Mouse (Mus musculus): ENCODE results near the gene Tmtc2.

Gene Tmtc2

DNA sequence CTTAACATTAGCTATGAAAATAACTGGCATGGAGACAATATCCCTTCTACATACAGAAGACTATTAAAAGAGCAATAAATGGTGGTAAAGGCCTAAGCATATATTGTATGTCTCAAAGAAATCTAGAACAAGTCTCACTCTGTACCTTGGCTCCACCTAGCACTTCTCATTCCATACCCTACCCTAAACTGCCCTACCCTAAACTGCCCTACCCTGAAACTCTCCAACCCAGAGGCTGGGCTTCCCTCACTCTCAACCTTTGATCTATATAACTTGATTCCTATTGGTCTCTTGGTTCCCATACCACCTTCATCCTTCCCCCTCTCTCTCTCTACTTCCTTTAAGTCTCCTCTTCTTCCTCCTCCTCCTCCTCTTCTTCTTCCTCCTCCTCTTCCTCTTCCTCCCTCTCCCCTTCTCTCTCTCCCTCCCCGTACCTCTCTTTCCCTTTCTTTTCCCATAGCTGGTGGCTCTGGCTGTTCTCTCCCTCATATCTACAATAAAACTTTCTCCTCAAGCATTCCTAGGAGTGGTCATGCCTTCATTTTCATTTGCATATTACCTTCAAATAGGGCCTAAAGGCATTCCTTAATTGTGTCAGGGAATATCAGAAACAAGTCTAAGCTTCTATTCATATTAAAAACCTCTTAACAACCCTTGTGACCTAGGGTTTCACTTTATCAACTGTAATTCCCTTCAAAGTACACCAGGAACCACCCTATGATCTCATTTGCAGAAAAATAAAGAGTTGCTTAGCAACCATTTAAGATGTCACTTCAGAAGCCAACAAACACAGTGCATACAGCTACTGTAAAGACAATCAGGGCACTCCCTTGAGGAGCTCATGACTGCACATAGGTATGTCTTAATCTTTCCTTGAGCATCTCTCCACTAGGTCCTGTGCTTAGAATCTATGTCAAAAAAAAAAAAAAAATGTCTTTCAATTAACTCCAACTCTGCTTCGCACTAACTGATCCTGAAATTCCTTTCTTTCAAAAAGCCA is 29.9 kb downstream of the Tmtc2 start:
- DNase-seq (ENCODE audit: low read depth) = no peak

- no peak for DNase-seq (ENCODE audit: low read depth)
Observed at GRCm38 (mm10) chr10:105542081-105542480, 32.2 kb downstream of the Tmtc2 start.

DNA sequence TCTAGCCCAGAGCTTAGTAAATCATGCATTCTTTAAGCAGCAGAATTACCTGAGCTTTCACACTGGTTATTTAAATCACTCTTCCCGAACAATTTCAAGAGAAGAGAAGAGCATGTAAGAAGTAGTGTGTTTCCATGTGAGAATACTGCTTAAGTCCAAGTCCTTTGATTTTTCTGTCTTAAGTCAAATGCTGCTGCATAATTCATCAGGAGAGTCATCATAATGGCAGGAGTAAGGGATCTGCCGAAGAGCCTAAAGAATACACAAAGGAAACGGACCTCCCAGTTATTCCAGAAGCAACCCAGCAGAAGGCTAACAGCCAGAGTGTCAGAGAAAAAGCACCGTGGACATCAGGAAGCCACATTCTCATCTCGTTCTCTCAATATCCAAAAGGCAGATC is 34.6 kb downstream of the Tmtc2 start:
- no peak for DNase-seq (ENCODE audit: low read depth)

GRCm38 (mm10) chr10:105536910-105537309 is 37.3 kb downstream of the Tmtc2 start:
- no peak for DNase-seq (ENCODE audit: low read depth)

GRCm38 (mm10) chr10:105535848-105536247 is 38.4 kb downstream of the Tmtc2 start:
- no peak for DNase-seq (ENCODE audit: low read depth)

DNA sequence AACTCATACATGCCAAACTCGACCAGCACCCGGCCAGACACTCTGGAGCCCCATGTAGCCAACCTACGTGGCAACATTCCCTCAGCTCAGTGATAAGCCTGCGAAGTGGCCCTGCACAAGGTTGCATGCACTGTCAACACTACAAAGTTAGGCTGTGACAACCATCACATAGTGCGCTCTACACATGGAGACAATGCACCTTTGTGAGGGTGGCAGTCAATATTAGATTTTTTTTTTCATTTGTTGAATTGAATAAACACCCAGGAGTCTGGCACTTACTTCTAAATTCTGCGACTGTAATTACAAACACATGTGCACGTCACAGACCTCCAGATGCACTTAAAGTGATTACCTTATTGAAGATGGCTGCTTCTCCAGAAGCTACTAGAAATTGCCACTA is 41.5 kb downstream of the Tmtc2 start:
- no peak for DNase-seq (ENCODE audit: low read depth)

GRCm38 (mm10) chr10:105532019-105532525 is 42.2 kb downstream of the Tmtc2 start:
- no peak for DNase-seq (ENCODE audit: low read depth)

- DNase-seq (ENCODE audit: low read depth) = no peak
Observed at GRCm38 (mm10) chr10:105531080-105531894, 43.0 kb downstream of the Tmtc2 start.

DNA sequence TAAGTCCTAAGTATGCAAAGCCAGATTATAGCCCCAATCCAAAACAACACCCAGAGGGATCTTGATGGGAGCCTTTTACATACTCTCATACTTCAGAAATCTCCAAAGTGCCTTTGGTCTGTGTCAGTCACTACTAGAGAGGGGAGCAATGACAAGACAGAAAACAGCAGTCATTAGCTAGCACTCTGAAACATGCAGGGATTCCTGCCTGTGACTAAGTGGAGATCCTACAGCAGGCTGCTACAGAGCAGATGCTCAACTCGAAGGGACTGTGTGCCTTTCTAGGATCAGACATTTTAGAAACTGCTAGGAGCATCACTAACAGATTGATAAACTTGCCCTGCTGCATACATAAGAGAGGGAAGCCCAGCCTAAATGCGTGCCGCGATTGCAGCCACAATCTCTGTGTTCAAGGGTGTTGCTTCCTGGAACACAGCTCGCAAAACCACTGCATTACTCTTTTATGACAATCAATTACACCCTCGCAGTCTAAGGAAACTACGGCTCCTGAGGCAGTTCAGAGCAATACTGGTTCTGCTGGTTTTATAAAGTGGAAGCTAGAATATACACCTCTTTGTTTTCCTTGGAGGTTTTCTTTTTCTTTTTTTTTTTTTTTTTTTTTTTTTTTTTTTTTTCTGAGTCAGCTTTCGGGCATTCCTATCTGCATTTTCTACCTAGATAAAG is 50.7 kb downstream of the Tmtc2 start:
- DNase-seq (ENCODE audit: low read depth) = no peak

- DNase-seq (ENCODE audit: low read depth) = no peak
Observed at GRCm38 (mm10) chr10:105522431-105522830, 51.8 kb downstream of the Tmtc2 start.

DNA sequence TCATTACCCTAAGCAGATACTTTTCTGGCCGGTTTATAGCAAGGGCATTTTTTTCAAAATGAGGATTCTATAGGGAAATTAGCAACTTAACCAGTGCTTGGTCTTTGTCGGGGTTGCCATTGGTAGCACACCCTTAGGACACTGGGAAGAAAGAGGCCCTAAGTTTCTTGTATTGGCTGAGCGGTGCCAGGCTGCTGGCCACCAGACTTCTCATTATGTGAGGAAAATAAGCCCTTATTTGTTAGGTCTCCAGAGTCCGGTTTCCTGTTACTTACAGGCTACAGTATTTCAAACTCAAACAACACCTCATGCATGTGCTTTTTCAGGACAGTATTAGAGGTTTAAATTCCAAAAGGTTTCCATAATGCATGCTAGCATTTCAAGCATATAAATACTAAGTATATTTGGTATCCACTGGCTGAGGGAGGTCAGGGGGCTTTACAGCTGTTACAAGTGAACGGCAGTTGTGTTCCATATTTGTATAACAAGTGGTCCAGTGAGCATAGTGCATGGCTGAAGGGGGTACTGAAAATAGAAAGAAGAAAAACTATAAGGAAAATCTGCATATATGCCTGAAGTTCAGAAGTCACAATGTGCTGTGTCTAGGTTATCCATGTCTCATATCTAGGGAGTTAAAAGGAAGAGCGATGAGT is 55.0 kb downstream of the Tmtc2 start:
- DNase-seq (ENCODE audit: low read depth) = no peak

DNA sequence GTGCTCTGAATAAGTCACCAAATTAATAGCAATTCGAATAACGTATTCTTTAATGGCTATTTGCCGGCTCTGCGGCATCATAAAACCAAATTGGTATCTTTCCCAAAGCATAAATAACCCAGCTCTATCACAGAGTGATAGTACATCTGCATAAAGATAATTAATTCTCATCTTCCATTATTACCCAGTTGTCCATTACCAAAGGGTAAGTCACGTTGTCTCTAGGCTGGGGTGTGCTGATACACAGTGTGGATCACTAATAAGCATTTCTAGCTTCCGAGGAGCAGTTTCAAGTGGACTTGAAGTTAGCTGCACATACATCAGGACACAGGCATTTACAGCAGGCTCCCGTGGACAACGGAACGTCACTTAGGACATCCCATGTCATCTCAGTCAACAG is 56.1 kb downstream of the Tmtc2 start:
- no peak for DNase-seq (ENCODE audit: low read depth)

DNA sequence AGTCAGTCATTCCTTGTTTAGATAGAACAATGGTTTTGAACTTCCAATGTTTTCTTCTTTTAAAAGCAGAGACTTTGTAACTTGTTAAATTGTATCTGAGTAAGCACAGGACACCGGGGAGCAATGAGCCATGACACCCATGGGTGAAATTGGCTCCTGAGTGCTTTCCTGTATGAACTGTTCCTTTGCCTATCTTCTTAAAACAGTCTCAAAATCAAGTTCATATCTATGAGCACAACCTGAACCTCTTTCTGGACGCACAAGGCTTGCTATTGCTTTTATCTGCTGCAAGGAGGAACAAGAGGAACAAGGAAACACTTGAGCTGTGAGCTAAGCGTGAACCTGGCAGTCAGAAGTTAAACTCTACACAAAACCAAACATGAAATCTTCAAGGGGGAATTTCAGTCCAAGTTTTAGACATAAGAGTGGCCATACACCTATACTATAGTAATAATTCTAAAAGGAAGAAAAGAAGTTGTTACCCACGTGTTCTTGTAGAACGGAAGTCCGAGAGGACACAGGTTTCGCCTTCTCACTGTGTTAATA is 60.4 kb downstream of the Tmtc2 start:
- DNase-seq (ENCODE audit: low read depth) = no peak

DNA sequence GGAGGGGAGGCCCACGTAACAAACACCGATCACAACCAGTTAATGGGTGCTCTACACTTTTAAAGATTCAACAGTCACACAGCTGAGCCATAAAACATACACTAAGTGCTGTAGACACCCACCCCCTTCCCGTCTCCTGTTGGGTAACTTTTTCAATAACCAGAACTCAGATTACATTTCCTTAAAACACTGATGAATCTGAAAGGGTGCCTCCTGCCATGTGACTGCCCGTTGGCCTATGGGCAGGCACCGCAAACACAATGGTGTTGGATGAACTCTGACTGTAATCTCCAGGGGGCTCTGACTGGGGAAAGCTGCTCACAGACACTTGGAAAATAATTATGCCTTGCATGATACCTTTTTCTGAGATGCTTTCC is 64.4 kb downstream of the Tmtc2 start:
- no peak for DNase-seq (ENCODE audit: low read depth)

GRCm38 (mm10) chr10:105509146-105509895 is 64.9 kb downstream of the Tmtc2 start:
- no peak for DNase-seq (ENCODE audit: low read depth)

GRCm38 (mm10) chr10:105507982-105508786 is 66.1 kb downstream of the Tmtc2 start:
- DNase-seq (ENCODE audit: low read depth) = no peak

GRCm38 (mm10) chr10:105506046-105506445 is 68.2 kb downstream of the Tmtc2 start:
- DNase-seq (ENCODE audit: low read depth) = no peak

GRCm38 (mm10) chr10:105504472-105504871 is 69.8 kb downstream of the Tmtc2 start:
- DNase-seq (ENCODE audit: low read depth) = no peak

DNA sequence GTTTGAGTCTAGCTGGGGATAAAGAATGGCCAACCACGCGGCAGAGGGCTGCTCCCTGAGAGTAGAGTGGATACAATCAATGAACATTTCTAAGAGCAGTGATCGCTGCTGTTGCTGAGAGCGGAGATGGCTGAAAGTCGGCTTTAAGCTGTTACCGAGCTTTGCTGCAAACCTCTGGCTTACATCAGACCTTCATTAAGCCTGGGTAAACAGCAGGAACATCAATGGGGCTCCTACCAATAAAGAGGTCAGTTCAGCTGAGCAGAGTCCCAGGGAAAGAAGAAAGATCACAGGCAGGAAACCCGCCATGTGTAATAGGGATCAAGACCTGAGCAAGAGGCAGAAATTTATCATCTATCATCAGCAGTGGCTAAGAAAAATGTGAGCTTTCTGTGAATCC is 72.5 kb downstream of the Tmtc2 start:
- DNase-seq (ENCODE audit: low read depth) = no peak

DNA sequence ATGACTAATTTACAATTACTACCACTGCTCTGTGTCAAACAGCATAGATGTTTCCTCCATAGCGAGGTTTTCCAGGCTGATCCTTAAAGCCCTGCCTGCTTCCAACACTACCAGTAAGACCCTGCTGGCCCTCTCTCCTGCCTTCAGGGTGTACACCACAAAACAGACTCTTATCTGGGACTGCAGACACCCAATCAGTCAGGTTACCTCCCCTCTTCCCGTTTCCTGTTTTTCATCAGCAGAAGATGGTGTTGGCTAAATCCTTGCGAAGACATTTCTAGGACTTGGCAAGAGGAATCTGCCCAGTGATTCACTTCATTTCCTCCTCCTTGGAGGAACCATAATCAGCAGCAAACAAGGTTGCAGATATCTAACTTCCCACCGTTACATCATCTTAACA is 73.8 kb downstream of the Tmtc2 start:
- no peak for DNase-seq (ENCODE audit: low read depth)
